Comparison of ENCODE assay signal across 26 mouse cellular contexts in the genomic region with DNA sequence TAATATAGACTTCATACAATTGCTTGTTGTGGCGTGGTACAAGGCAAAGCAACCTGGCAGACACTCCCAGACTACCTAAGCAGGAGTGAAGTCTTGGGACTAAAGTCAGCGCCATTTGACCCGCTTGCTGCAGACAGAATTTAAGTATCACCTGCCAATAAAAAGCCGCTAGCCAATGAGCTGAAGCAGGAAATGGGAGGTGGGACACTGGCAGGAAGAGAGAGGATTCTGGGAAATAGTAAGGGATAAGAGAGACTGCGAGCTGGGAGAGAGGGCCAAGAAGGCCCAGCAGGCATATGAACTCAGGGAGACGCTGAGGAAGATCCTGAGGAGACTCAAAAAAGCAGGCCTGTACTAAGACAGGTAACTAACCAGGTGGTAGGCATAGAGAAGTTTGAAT.
DNase-seq lines count a peak whose midpoint lies in the region; ATAC-seq and TF ChIP-seq lines count a peak whose summit lies in the region.
"Had no signal": no experiment of that assay in that cellular context is flagged by ENCODE, and none has a peak within 500 bp of the region (broad histone marks: within the 10 kb centered on the region; RNA-seq: fewer than 3 reads in every experiment).

No protein-coding gene starts in this region.

- H3K27me3 ChIP-seq in midbrain, embryonic 11.5 days (ENCODE audit: control insufficient read depth, insufficient read depth, low read length) = no peaks in the 10 kb centered on the region
- no peaks in the 10 kb centered on the region for H3K27me3 ChIP-seq in midbrain, embryonic 14.5 days (ENCODE audit: control insufficient read depth, insufficient read depth, low read length)
- H3K27me3 ChIP-seq in ES-Bruce4 (ENCODE audit: control insufficient read depth, insufficient read depth, low read length, poor library complexity, severe bottlenecking) = no peaks in the 10 kb centered on the region
- H3K27me3 ChIP-seq: heart, embryonic 15.5 days; hindbrain, embryonic 13.5 days; midbrain, embryonic 13.5 days had no signal

- H3K4me1 ChIP-seq in midbrain, embryonic 11.5 days (ENCODE audit: control insufficient read depth, insufficient read depth, low read length) = no peaks in the 10 kb centered on the region
- H3K4me1 ChIP-seq in midbrain, embryonic 14.5 days (ENCODE audit: control insufficient read depth, insufficient read depth, low read length) = no peaks in the 10 kb centered on the region
- no peaks in the 10 kb centered on the region for H3K4me1 ChIP-seq in ES-Bruce4 (ENCODE audit: control insufficient read depth, insufficient read depth, low read length)
- H3K4me1 ChIP-seq: heart, embryonic 10.5 days; heart, embryonic 15.5 days; liver, embryonic 12.5 days; megakaryocyte, embryonic 14.5 days; midbrain, embryonic 13.5 days; neural tube, embryonic 12.5 days had no signal

- ATAC-seq in midbrain, embryonic 11.5 days (ENCODE audit: low FRiP score) = no peak
- ATAC-seq in midbrain, embryonic 14.5 days (ENCODE audit: low FRiP score, low TSS enrichment) = no peak
- ATAC-seq: forebrain, embryonic 14.5 days; intestine, postnatal 0 days; liver, embryonic 12.5 days; liver, postnatal 0 days; midbrain, embryonic 13.5 days had no signal

- TF ChIP-seq CTCF in ES-Bruce4 (IDR thresholded peaks at IDR 0.05; ENCODE audit: low read depth, low read length) = no peak

- DNase-seq in midbrain, embryonic 11.5 days (ENCODE audit: low spot score, missing footprints) = peak; percentile 62
- no peak for DNase-seq in midbrain, embryonic 14.5 days
- DNase-seq in ZHBTc4 (ENCODE audit: low read depth, low spot score) = peak; percentile 80
- DNase-seq in urinary bladder, postnatal 14 days (ENCODE audit: low spot score) = no peak
- no peak for DNase-seq in cerebellum, postnatal 25 days
- DNase-seq: adrenal gland, postnatal 14 days; cerebellum, adult 11 months; cerebellum, adult 9-11 months; gastrocnemius, postnatal 25 days; heart, adult 11 months; kidney, postnatal 4 days; left cerebral cortex, postnatal 4 days; liver, postnatal 0 days; right cerebral cortex, adult 18-20 months; thymus, adult 2 months; thymus, postnatal 36 days had no signal

- no peak overlapping the region for H3K9ac ChIP-seq in midbrain, embryonic 11.5 days (ENCODE audit: low read length)
- H3K9ac ChIP-seq in midbrain, embryonic 14.5 days (replicated peaks; ENCODE audit: low read length) = no peak overlapping the region
- peak overlapping the region; percentile 50 for H3K9ac ChIP-seq in ES-Bruce4 (ENCODE audit: low read depth, poor library complexity, severe bottlenecking)
- H3K9ac ChIP-seq: heart, embryonic 15.5 days; hindbrain, embryonic 13.5 days; liver, embryonic 12.5 days; liver, postnatal 0 days; midbrain, embryonic 13.5 days; neural tube, embryonic 12.5 days had no signal

- 78% methylated on average over 6 of the region's 6 CpGs for WGBS in midbrain, embryonic 11.5 days
- WGBS in midbrain, embryonic 14.5 days = 81% methylated on average over 6 of the region's 6 CpGs

- no peak overlapping the region for H3K4me2 ChIP-seq in midbrain, embryonic 11.5 days
- H3K4me2 ChIP-seq in midbrain, embryonic 14.5 days (ENCODE audit: low read length) = no peak overlapping the region
- H3K4me2 ChIP-seq: heart, embryonic 15.5 days; hindbrain, embryonic 13.5 days; liver, embryonic 12.5 days; midbrain, embryonic 13.5 days; neural tube, embryonic 12.5 days had no signal

- peak; percentile 94 for TF ChIP-seq POLR2A in ES-Bruce4 (IDR thresholded peaks at IDR 0.05; ENCODE audit: insufficient read depth, low read length)

- H3K27ac ChIP-seq in midbrain, embryonic 11.5 days (ENCODE audit: low read depth, low read length) = no peak overlapping the region
- no peak overlapping the region for H3K27ac ChIP-seq in midbrain, embryonic 14.5 days (replicated peaks; ENCODE audit: low read depth, low read length)
- H3K27ac ChIP-seq in ES-Bruce4 (ENCODE audit: insufficient read depth, low read length) = no peak overlapping the region
- H3K27ac ChIP-seq: heart, embryonic 10.5 days; heart, embryonic 15.5 days; hindbrain, embryonic 13.5 days; liver, embryonic 12.5 days; midbrain, embryonic 13.5 days; neural tube, embryonic 12.5 days had no signal

- peaks cover 2% of the 10 kb centered on the region; the same call in 1 of the 2 replicates for H3K9me3 ChIP-seq in midbrain, embryonic 11.5 days (ENCODE audit: control insufficient read depth, low read length)
- no peaks in the 10 kb centered on the region for H3K9me3 ChIP-seq in midbrain, embryonic 14.5 days (ENCODE audit: control insufficient read depth, low read length)
- no peaks in the 10 kb centered on the region for H3K9me3 ChIP-seq in ES-Bruce4 (replicated peaks; ENCODE audit: control insufficient read depth, insufficient read depth, low read length, poor library complexity, severe bottlenecking)
- H3K9me3 ChIP-seq: heart, embryonic 10.5 days; heart, embryonic 15.5 days; hindbrain, embryonic 13.5 days; liver, embryonic 12.5 days; midbrain, embryonic 13.5 days; neural tube, embryonic 12.5 days had no signal

- H3K4me3 ChIP-seq in midbrain, embryonic 11.5 days (ENCODE audit: low read depth, low read length) = no peak overlapping the region
- H3K4me3 ChIP-seq in midbrain, embryonic 14.5 days (replicated peaks; ENCODE audit: low read depth, low read length) = no peak overlapping the region
- H3K4me3 ChIP-seq in ES-Bruce4 (ENCODE audit: low read depth, low read length) = peak overlapping the region; percentile 62
- H3K4me3 ChIP-seq: heart, embryonic 10.5 days; heart, embryonic 15.5 days; hindbrain, embryonic 13.5 days; liver, embryonic 12.5 days; megakaryocyte, embryonic 14.5 days; midbrain, embryonic 13.5 days; neural tube, embryonic 12.5 days had no signal

- no peaks in the 10 kb centered on the region for H3K36me3 ChIP-seq in midbrain, embryonic 11.5 days (ENCODE audit: control insufficient read depth, insufficient read depth, low read length)
- H3K36me3 ChIP-seq in midbrain, embryonic 14.5 days (ENCODE audit: control insufficient read depth, insufficient read depth, low read length) = no peaks in the 10 kb centered on the region
- no peaks in the 10 kb centered on the region for H3K36me3 ChIP-seq in ES-Bruce4 (ENCODE audit: control insufficient read depth, insufficient read depth, low read length, poor library complexity, severe bottlenecking)
- H3K36me3 ChIP-seq: heart, embryonic 10.5 days; heart, embryonic 15.5 days; hindbrain, embryonic 13.5 days; liver, embryonic 12.5 days; midbrain, embryonic 13.5 days; neural tube, embryonic 12.5 days had no signal

- TF ChIP-seq EP300 in ES-Bruce4 (IDR thresholded peaks at IDR 0.05; ENCODE audit: insufficient read depth, low read depth, low read length) = no peak

Comparison
In these comparisons a context has a peak if more than half of its experiments do, and no peak if none do; other contexts are left out.
1. DNase-seq: peak in midbrain, embryonic 11.5 days (single experiment) and ZHBTc4 (single experiment); none in midbrain, embryonic 14.5 days (single experiment), urinary bladder, postnatal 14 days (single experiment) and cerebellum, postnatal 25 days (0 of 2).